Mouse (Mus musculus) lung, postnatal 25 days (tissue): ENCODE measurements around the gene Mxd4.
A peak's percentile ranks its signal among the peaks of the same experiment; 100 is the strongest.

Experiments
- DNase-seq: peaks from one replicate; pipeline ENCODE4 v3.0.0; 2022; ENCODE audit warnings: low spot score

Gene Mxd4

GRCm38 (mm10) chr5:34169954-34170353 lies 17.6 kb downstream of the Mxd4 start:
- DNase-seq, result no peak

- DNase-seq, result peak; percentile 99
Measured at GRCm38 (mm10) chr5:34168950-34169891, 18.3 kb downstream of the Mxd4 start, which contains the start of the genes Poln and Haus3. Gene Poln, minus strand, starts transcription at chr5:34169448. Gene Haus3, minus strand, starts transcription at chr5:34169527.

- no peak for DNase-seq
Measured at GRCm38 (mm10) chr5:34167857-34168256, 19.7 kb downstream of the Mxd4 start.

- DNase-seq, result no peak
Measured at GRCm38 (mm10) chr5:34165793-34166192, 21.7 kb downstream of the Mxd4 start.

GRCm38 (mm10) chr5:34148476-34148875 lies 39.0 kb downstream of the Mxd4 start:
- DNase-seq, result no peak

- no peak for DNase-seq
Measured at GRCm38 (mm10) chr5:34147554-34147953, 40.0 kb downstream of the Mxd4 start.

GRCm38 (mm10) chr5:34139751-34140150 lies 47.8 kb downstream of the Mxd4 start:
- DNase-seq, result peak; percentile 46

- DNase-seq, result no peak
Measured at GRCm38 (mm10) chr5:34132731-34133130, 54.8 kb downstream of the Mxd4 start.

GRCm38 (mm10) chr5:34124131-34124530 lies 63.4 kb downstream of the Mxd4 start:
- no peak for DNase-seq
